Mouse (Mus musculus) embryonic facial prominence, embryonic 15.5 days (tissue): ENCODE data around the gene Olfr1054. TPM values are rescaled to one million over a fixed set of nuclear protein-coding genes. Genes with fewer than 3 reads are reported as not detected.
"Not testable (repeated sequence)": the region's sequence is repeated elsewhere in the genome, so short reads cannot be mapped to it uniquely, and the experiment has no call there.

Source experiments
- ATAC-seq: fragments of 200-750 bp; cut with Nextera tagmentation; 2 replicates; pipeline ENCODE4 v1.8.0; 2017; ENCODE audit warnings: low read depth, moderate TSS enrichment; ENCODE audit not compliant: insufficient number of reproducible peaks, low FRiP score, low TSS enrichment
- H3K27ac ChIP-seq: fragments of 300-500 bp; sonication (generic); replicated peaks from 2 replicates; pipeline ENCODE4 v1.5.1; 2015; ENCODE audit warnings: mild to moderate bottlenecking, inconsistent platforms
- H3K27me3 ChIP-seq: fragments of 300-500 bp; sonication (generic); 2 replicates; pipeline ENCODE4 v1.6.1; 2015; ENCODE audit warnings: inconsistent platforms
- H3K36me3 ChIP-seq: fragments of 300-500 bp; sonication (generic); 2 replicates; pipeline ENCODE4 v1.6.1; 2015; ENCODE audit warnings: mild to moderate bottlenecking, inconsistent platforms
- H3K4me1 ChIP-seq: fragments of 300-500 bp; sonication (generic); 2 replicates; pipeline ENCODE4 v1.6.1; 2015; ENCODE audit warnings: inconsistent platforms
- H3K4me2 ChIP-seq: fragments of 300-500 bp; sonication (generic); replicated peaks from 2 replicates; pipeline ENCODE4 v1.6.1; 2015; ENCODE audit warnings: mild to moderate bottlenecking, inconsistent platforms
- H3K4me3 ChIP-seq: fragments of 300-500 bp; sonication (generic); replicated peaks from 2 replicates; pipeline ENCODE4 v1.5.1; 2015; ENCODE audit warnings: mild to moderate bottlenecking, inconsistent platforms
- H3K9ac ChIP-seq: fragments of 300-500 bp; sonication (generic); 2 replicates; pipeline ENCODE4 v1.6.1; 2015; ENCODE audit warnings: inconsistent platforms
- H3K9me3 ChIP-seq: fragments of 300-500 bp; sonication (generic); replicated peaks from 2 replicates; pipeline ENCODE4 v1.6.1; 2016; ENCODE audit warnings: inconsistent platforms
- WGBS: fragments of 180-500 bp; shearing (Covaris S2); methylation state at CpG from one replicate; pipeline ENCODE4 v1.1.7; 2015; 5-methylcytosine and 5-hydroxymethylcytosine counted together
- polyA plus RNA-seq: library from polyadenylated mRNA; unstranded; fragments of >200 nt; fragmentation: Nextera tagmentation; extraction: Ambion mirVana; gene quantifications from 2 replicates; pipeline ENCODE4 v1.2.1, GENCODE M21; 2015

The Olfr1054 gene
- 0.29 and 0.38 TPM in 2 replicates for polyA plus RNA-seq

- Histone ChIP-seq H3K4me2 (no peak within 1 kb of the TSS), H3K4me3 (no peak within 1 kb of the TSS), H3K9me3 (no peaks in the 10 kb centered on the region), H3K27me3 (no peaks in the 10 kb centered on the region), H3K27ac (no peak within 1 kb of the TSS), H3K4me1 (no peaks in the 10 kb centered on the region), H3K9ac (no peak within 1 kb of the TSS), H3K36me3 (no peaks in the 10 kb centered on the region)
- 92% methylated on average over 3 of the region's 3 CpGs for WGBS
- ATAC-seq: no peak
These were observed at the start of gene Olfr1054 for GRCm38 (mm10) chr2:86335333-86335732. Gene Olfr1054 (minus strand): TSS chr2:86335433.

GRCm38 (mm10) chr2:86378293-86378692, 43.1 kb upstream of the Olfr1054 start, which contains the start of gene Olfr1057:
Gene Olfr1057 (minus strand): TSS chr2:86378393.
- H3K4me3 ChIP-seq: no peak within 1 kb of the TSS
- H3K9ac ChIP-seq: no peak within 1 kb of the TSS
- no peak within 1 kb of the TSS for H3K27ac ChIP-seq
- no peaks in the 10 kb centered on the region for H3K36me3 ChIP-seq
- no peaks in the 10 kb centered on the region for H3K27me3 ChIP-seq
- ATAC-seq: no peak
- no peaks in the 10 kb centered on the region for H3K4me1 ChIP-seq
- no peaks in the 10 kb centered on the region for H3K9me3 ChIP-seq
- no peak within 1 kb of the TSS for H3K4me2 ChIP-seq

- H3K27ac ChIP-seq, ATAC-seq, H3K4me1 ChIP-seq, H3K9ac ChIP-seq, H3K4me3 ChIP-seq, H3K27me3 ChIP-seq, H3K9me3 ChIP-seq, H3K36me3 ChIP-seq, H3K4me2 ChIP-seq: not testable (repeated sequence)
- 100% methylated on average over 1 of the region's 6 CpGs for WGBS
These were observed 31.1 kb upstream of the Olfr1054 start for GRCm38 (mm10) chr2:86366342-86366741.

GRCm38 (mm10) chr2:86362369-86362768, 27.1 kb upstream of the Olfr1054 start, which contains the start of gene Olfr1056:
Gene Olfr1056 (minus strand): TSS chr2:86362469.
- Histone ChIP-seq H3K9me3 (no peaks in the 10 kb centered on the region), H3K4me2 (no peak within 1 kb of the TSS), H3K9ac (no peak within 1 kb of the TSS), H3K27me3 (no peaks in the 10 kb centered on the region), H3K27ac (no peak within 1 kb of the TSS), H3K36me3 (no peaks in the 10 kb centered on the region), H3K4me3 (no peak within 1 kb of the TSS), H3K4me1 (no peaks in the 10 kb centered on the region)
- ATAC-seq: no peak

GRCm38 (mm10) chr2:86351751-86352150, 16.5 kb upstream of the Olfr1054 start:
- H3K4me3 ChIP-seq, ATAC-seq, H3K4me2 ChIP-seq, H3K27me3 ChIP-seq, H3K36me3 ChIP-seq, H3K27ac ChIP-seq, H3K4me1 ChIP-seq, H3K9ac ChIP-seq, H3K9me3 ChIP-seq: not testable (repeated sequence)
- 83% methylated on average over 1 of the region's 1 CpGs for WGBS

GRCm38 (mm10) chr2:86350184-86350583, 15.0 kb upstream of the Olfr1054 start, which contains the start of gene Olfr1055:
Gene Olfr1055 (minus strand): TSS chr2:86350284.
- Histone ChIP-seq H3K36me3 (no peaks in the 10 kb centered on the region), H3K9me3 (no peaks in the 10 kb centered on the region), H3K9ac (no peak within 1 kb of the TSS), H3K27ac (no peak within 1 kb of the TSS), H3K27me3 (no peaks in the 10 kb centered on the region), H3K4me1 (no peaks in the 10 kb centered on the region), H3K4me3 (no peak within 1 kb of the TSS), H3K4me2 (no peak within 1 kb of the TSS)
- ATAC-seq: no peak
- 85% methylated on average over 5 of the region's 5 CpGs for WGBS

- Histone ChIP-seq H3K4me1 (no peaks in the 10 kb centered on the region), H3K4me3 (no peak within 1 kb of the TSS), H3K9me3 (no peaks in the 10 kb centered on the region), H3K27ac (no peak within 1 kb of the TSS), H3K9ac (no peak within 1 kb of the TSS), H3K36me3 (no peaks in the 10 kb centered on the region), H3K27me3 (no peaks in the 10 kb centered on the region), H3K4me2 (no peak within 1 kb of the TSS)
- no peak for ATAC-seq
- 63% methylated on average over 3 of the region's 3 CpGs for WGBS
These were observed 20.0 kb downstream of the Olfr1054 start, which contains the start of gene Olfr1053 for GRCm38 (mm10) chr2:86315184-86315583. Gene Olfr1053 (minus strand): TSS chr2:86315284.

GRCm38 (mm10) chr2:86292155-86292554, 43.1 kb downstream of the Olfr1054 start, which contains the start of gene Olfr1052:
Gene Olfr1052 (plus strand): TSS chr2:86292455.
- ATAC-seq: no peak
- H3K4me1 ChIP-seq: no peaks in the 10 kb centered on the region
- no peak within 1 kb of the TSS for H3K4me3 ChIP-seq
- H3K4me2 ChIP-seq: no peak within 1 kb of the TSS
- H3K36me3 ChIP-seq: no peaks in the 10 kb centered on the region
- H3K9me3 ChIP-seq: no peaks in the 10 kb centered on the region
- no peak within 1 kb of the TSS for H3K27ac ChIP-seq
- H3K27me3 ChIP-seq: no peaks in the 10 kb centered on the region
- H3K9ac ChIP-seq: no peak within 1 kb of the TSS

Other genes with a start within 250 kb of the Olfr1054 start
- gene Olfr1037, start 248.0 kb downstream of the Olfr1054 start, polyA plus RNA-seq: 0.14 TPM in 1 of 2 replicates, not detected in the other
- 0.05 TPM in 1 of 2 replicates, not detected in the other for gene Olfr1039, start 199.5 kb downstream of the Olfr1054 start, polyA plus RNA-seq
- not detected in 2 replicates for gene Olfr1040, start 188.7 kb downstream of the Olfr1054 start, polyA plus RNA-seq
- not detected in 2 replicates for gene Olfr1042, start 173.6 kb downstream of the Olfr1054 start, polyA plus RNA-seq
- not detected in 2 replicates for gene Olfr1043, start 167.9 kb downstream of the Olfr1054 start, polyA plus RNA-seq
- gene Olfr1044, start 157.6 kb downstream of the Olfr1054 start, polyA plus RNA-seq: 0.24 TPM in 2 replicates
- 0.20 TPM in 1 of 2 replicates, not detected in the other for gene Olfr52, start 149.8 kb downstream of the Olfr1054 start, polyA plus RNA-seq
- 0.09 TPM in 1 of 2 replicates, not detected in the other for gene Olfr1045, start 132.4 kb downstream of the Olfr1054 start, polyA plus RNA-seq
- gene Olfr1046, start 116.1 kb downstream of the Olfr1054 start, polyA plus RNA-seq: 0.12 and 0.52 TPM in 2 replicates
- 0.24 and 0.56 TPM in 2 replicates for gene Olfr1047, start 104.0 kb downstream of the Olfr1054 start, polyA plus RNA-seq
- 0.20 TPM in 1 of 2 replicates, not detected in the other for gene Olfr1048, start 95.1 kb downstream of the Olfr1054 start, polyA plus RNA-seq
- gene Olfr1049, start 77.1 kb downstream of the Olfr1054 start, polyA plus RNA-seq: not detected in 2 replicates
- gene Olfr1051, start 56.3 kb downstream of the Olfr1054 start, polyA plus RNA-seq: not detected in 2 replicates
- 0.12 and 0.23 TPM in 2 replicates for gene Olfr1052, start 43.0 kb downstream of the Olfr1054 start, polyA plus RNA-seq
- gene Olfr1053, start 20.1 kb downstream of the Olfr1054 start, polyA plus RNA-seq: not detected in 2 replicates
- not detected in 2 replicates for gene Olfr1055, start 14.9 kb upstream of the Olfr1054 start, polyA plus RNA-seq
- 0.44 TPM in 1 of 2 replicates, not detected in the other for gene Olfr1056, start 27.0 kb upstream of the Olfr1054 start, polyA plus RNA-seq
- gene Olfr1057, start 43.0 kb upstream of the Olfr1054 start, polyA plus RNA-seq: 0.05 TPM in 1 of 2 replicates, not detected in the other
- gene Olfr1058, start 53.1 kb upstream of the Olfr1054 start, polyA plus RNA-seq: 0.22 and 0.98 TPM in 2 replicates
- gene Olfr1061, start 78.6 kb upstream of the Olfr1054 start, polyA plus RNA-seq: not detected in 2 replicates
- gene Olfr1062, start 91.3 kb upstream of the Olfr1054 start, polyA plus RNA-seq: 0.05 TPM in 1 of 2 replicates, not detected in the other
- gene Olfr1065, start 115.2 kb upstream of the Olfr1054 start, polyA plus RNA-seq: 0.09 and 0.29 TPM in 2 replicates
- gene Olfr1066, start 120.8 kb upstream of the Olfr1054 start, polyA plus RNA-seq: not detected in 2 replicates
- gene Olfr228, start 152.0 kb upstream of the Olfr1054 start, polyA plus RNA-seq: 0.32 and 0.44 TPM in 2 replicates
- not detected in 2 replicates for gene Olfr1076, start 173.0 kb upstream of the Olfr1054 start, polyA plus RNA-seq
- gene Olfr1079, start 207.0 kb upstream of the Olfr1054 start, polyA plus RNA-seq: 0.12 and 0.32 TPM in 2 replicates
- gene Olfr1080, start 222.8 kb upstream of the Olfr1054 start, polyA plus RNA-seq: not detected in 2 replicates